Mouse (Mus musculus) forebrain, embryonic 14.5 days (tissue): ENCODE measurements around the gene Id2. TPM values are rescaled to one million over a fixed set of nuclear protein-coding genes. Genes with fewer than 3 reads are reported as not detected.

Experiments
- ATAC-seq: fragments of 200-750 bp; cut with Nextera tagmentation; 2 replicates; pipeline ENCODE4 v1.8.0; 2017; ENCODE audit warnings: mild to moderate bottlenecking, moderate library complexity
- DNase-seq: peaks from one replicate; pipeline ENCODE4 v3.0.0-alpha.2; 2015; ENCODE audit warnings: low spot score
- H3K27ac ChIP-seq: fragments of 300-500 bp; sonication (generic); 2 replicates; pipeline ENCODE4 v1.5.1; 2014; ENCODE audit warnings: low read depth, mild to moderate bottlenecking, control low read depth, low read length, moderate library complexity
- H3K27me3 ChIP-seq: fragments of 300-500 bp; sonication (generic); replicated peaks from 2 replicates; pipeline ENCODE4 v1.6.1; 2014; ENCODE audit warnings: low read length, control low read depth, mixed read lengths; ENCODE audit not compliant: control insufficient read depth, insufficient read depth
- H3K36me3 ChIP-seq: fragments of 300-500 bp; sonication (generic); 2 replicates; pipeline ENCODE4 v1.6.1; 2014; ENCODE audit warnings: low read length, control low read depth; ENCODE audit not compliant: control insufficient read depth, insufficient read depth
- H3K4me1 ChIP-seq: fragments of 300-500 bp; sonication (generic); 2 replicates; pipeline ENCODE4 v1.6.1; 2014; ENCODE audit warnings: antibody characterized with exemption, low read length, control low read depth; ENCODE audit not compliant: control insufficient read depth, insufficient read depth
- H3K4me2 ChIP-seq: fragments of 300-500 bp; sonication (generic); 2 replicates; pipeline ENCODE4 v1.6.1; 2014; ENCODE audit warnings: mild to moderate bottlenecking, control low read depth, low read length
- H3K4me3 ChIP-seq: fragments of 300-500 bp; sonication (generic); 2 replicates; pipeline ENCODE4 v1.5.1; 2014; ENCODE audit warnings: low read depth, low read length, control low read depth
- H3K9ac ChIP-seq: fragments of 300-500 bp; sonication (generic); 2 replicates; pipeline ENCODE4 v1.6.1; 2014; ENCODE audit warnings: mild to moderate bottlenecking, low read length, control low read depth, moderate library complexity
- H3K9me3 ChIP-seq: fragments of 300-500 bp; sonication (generic); replicated peaks from 2 replicates; pipeline ENCODE4 v1.6.1; 2016; ENCODE audit warnings: low read length, control low read depth, mixed read lengths; ENCODE audit not compliant: control insufficient read depth
- WGBS: fragments of 180-500 bp; shearing (Covaris S2); extraction: QIAGEN DNeasy Blood & Tissue Kit; methylation state at CpG from one replicate; pipeline ENCODE4 v1.1.7; 2014; 5-methylcytosine and 5-hydroxymethylcytosine counted together
- polyA plus RNA-seq: library from polyadenylated mRNA; unstranded; fragments of >200 nt; fragmentation: Nextera tagmentation; extraction: Ambion mirVana; gene quantifications from 2 replicates; pipeline ENCODE4 v1.2.1, GENCODE M21; 2014

The Id2 gene
- 538 and 542 TPM in 2 replicates for polyA plus RNA-seq

DNA sequence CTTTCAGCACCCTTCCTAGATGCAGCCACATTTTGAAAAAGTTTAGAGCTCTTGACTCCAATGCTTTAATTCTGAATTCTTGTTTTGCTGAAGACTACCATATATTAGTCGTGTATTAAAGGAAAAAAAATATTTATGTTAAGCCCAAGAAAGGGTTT, at the start of gene Id2:
Gene Id2, minus strand, starts transcription at position 89 of the 158 bp plus-strand sequence.
- peak within 1 kb of the TSS; percentile 97 for H3K4me2 ChIP-seq
- H3K4me3 ChIP-seq, result peak within 1 kb of the TSS; percentile 67
- no peaks in the 10 kb centered on the region for H3K9me3 ChIP-seq
- H3K27ac ChIP-seq, result peak within 1 kb of the TSS; percentile 89
- DNase-seq (no peak), ATAC-seq (no peak)
- no peaks in the 10 kb centered on the region for H3K27me3 ChIP-seq
- no peaks in the 10 kb centered on the region for H3K36me3 ChIP-seq
- H3K4me1 ChIP-seq, result peaks cover 32% of the 10 kb centered on the region
- WGBS, result 4% methylated on average over 1 of the region's 1 CpGs
- peak within 1 kb of the TSS; percentile 80 for H3K9ac ChIP-seq

DNA sequence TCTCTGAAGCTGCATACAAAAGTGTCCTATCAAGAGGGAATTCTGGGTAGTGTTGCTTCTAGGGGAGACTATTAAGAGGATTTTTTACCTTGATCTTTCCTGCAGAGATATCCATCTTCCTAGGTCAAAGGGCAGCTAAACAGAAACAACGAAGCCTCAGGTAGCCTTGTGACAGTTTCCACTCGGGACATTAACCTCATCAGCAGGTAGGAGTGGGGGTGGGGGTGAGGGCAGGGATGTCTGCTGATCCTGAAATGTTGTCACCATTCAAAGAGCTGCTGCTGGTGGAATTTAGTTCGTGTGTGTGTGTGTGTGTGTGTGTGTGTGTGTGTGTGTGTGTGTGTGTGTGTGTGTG, 48.4 kb upstream of the Id2 start:
- H3K27ac ChIP-seq, result no peak overlapping the region
- no peak overlapping the region for H3K9ac ChIP-seq
- H3K4me2 ChIP-seq, result no peak overlapping the region
- no peak for DNase-seq
- H3K4me1 ChIP-seq, result no peaks in the 10 kb centered on the region
- no peaks in the 10 kb centered on the region for H3K9me3 ChIP-seq
- H3K27me3 ChIP-seq, result no peaks in the 10 kb centered on the region
- H3K36me3 ChIP-seq, result no peaks in the 10 kb centered on the region
- no peak overlapping the region for H3K4me3 ChIP-seq
- WGBS, result 68% methylated on average over 3 of the region's 3 CpGs
- ATAC-seq, result no peak

DNA sequence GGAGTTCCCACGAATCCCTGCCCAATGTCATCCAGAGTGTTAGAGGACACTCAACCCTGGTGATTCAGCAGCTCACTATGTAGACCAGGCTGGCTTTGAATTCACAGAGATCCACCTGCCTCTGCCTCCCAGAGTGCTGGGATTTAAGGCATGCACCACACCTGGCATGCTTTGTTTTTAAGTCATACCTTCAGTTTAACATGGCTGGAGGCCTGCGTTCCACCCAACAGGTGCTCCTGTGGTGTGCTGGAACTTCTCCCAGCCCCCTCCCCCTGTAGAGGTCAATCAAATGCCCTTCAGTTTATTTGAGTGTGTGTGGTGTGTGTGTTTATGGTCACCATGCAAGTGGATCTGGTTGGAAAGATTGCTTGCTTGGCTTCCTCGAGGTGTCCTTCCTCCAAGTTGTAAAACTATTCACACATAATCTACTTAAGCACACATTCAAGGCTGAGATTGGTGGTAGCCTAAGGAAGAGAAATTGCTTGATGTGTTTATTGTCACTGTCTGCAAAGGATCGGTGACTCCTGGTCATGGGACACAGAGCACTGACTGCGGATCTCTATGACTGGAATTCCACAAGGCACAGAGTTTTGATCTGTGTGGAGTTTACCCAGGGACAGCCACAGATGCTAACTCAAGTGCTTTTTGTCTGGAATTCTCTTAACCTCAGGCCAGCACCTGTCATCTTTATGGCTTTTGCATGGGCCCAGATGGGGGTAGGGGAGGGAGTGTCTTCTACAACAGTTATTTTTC, 47.8 kb upstream of the Id2 start:
- no peak overlapping the region for H3K4me2 ChIP-seq
- H3K27me3 ChIP-seq, result no peaks in the 10 kb centered on the region
- H3K9me3 ChIP-seq, result no peaks in the 10 kb centered on the region
- no peak overlapping the region for H3K27ac ChIP-seq
- H3K4me1 ChIP-seq, result no peaks in the 10 kb centered on the region
- ATAC-seq (no peak), DNase-seq (no peak)
- no peak overlapping the region for H3K9ac ChIP-seq
- H3K36me3 ChIP-seq, result no peaks in the 10 kb centered on the region
- 91% methylated on average over 5 of the region's 5 CpGs for WGBS
- H3K4me3 ChIP-seq, result no peak overlapping the region

DNA sequence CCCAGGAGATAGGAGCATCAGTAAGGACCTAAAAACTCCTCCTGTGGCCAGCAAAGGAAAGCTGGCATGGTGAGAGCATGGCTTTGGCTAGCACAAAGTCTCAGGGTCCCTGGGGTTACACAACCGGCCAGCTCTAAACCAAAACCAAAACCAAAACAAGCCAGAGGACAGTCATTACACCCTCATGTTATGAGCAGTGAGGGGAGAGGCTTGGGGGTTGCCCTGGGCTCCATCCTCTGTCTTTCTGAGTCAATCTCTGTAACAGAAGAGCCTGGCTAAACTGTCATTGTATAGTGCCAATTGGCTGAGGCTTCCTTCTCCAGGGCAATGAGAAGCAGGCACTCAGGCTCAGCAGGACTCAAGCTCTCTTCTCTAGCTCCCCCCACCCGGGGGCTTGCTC, 46.6 kb upstream of the Id2 start:
- Histone ChIP-seq H3K36me3 (no peaks in the 10 kb centered on the region), H3K4me2 (no peak overlapping the region), H3K4me1 (no peaks in the 10 kb centered on the region), H3K9ac (no peak overlapping the region), H3K4me3 (no peak overlapping the region), H3K27me3 (no peaks in the 10 kb centered on the region), H3K27ac (no peak overlapping the region), H3K9me3 (no peaks in the 10 kb centered on the region)
- WGBS, result 71% methylated on average over 2 of the region's 2 CpGs
- ATAC-seq (no peak), DNase-seq (no peak)

DNA sequence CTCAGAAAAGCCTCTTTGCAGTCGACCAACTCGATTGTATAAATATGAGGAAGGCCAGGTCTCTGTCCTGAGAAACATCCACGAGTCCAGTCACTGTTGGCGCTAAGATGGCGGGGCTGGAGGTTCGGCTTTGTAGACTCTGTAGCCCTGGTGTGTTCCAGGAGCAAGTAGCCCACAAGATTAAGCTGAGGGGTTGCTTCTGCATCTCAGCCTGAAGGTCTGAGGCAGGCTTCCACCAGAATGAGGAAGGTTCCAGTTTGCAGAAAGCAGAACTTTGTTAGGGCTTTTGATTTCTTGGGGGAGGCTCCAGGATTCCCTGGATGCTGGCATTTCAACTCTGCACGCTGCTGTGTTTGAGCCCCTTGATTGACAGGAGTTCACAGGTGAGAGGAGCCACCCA, 45.3 kb upstream of the Id2 start:
- ATAC-seq, result no peak
- Histone ChIP-seq H3K27ac (no peak overlapping the region), H3K9me3 (no peaks in the 10 kb centered on the region), H3K4me3 (no peak overlapping the region), H3K27me3 (no peaks in the 10 kb centered on the region), H3K4me1 (no peaks in the 10 kb centered on the region), H3K9ac (no peak overlapping the region), H3K36me3 (no peaks in the 10 kb centered on the region), H3K4me2 (no peak overlapping the region)
- no peak for DNase-seq
- 72% methylated on average over 7 of the region's 7 CpGs for WGBS

DNA sequence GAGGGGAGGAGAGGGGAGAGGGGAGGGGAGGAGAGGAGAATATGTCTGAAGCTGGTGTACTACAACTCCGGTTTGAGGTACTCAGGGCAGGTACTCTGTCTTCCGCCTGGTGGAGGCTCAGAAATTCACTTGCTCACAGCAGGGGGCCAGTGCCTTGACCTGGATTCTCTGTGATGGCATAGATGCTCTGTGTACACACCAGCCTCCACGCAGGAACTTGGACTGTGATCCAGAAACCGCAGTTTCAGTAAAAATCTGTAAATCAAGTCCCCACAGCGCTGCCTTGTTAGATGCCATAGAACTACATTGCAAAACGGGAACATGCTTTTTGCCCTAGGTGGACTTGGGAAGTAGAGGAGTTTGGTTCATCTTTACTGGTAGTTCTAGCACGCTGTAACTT, 44.4 kb upstream of the Id2 start:
- H3K36me3 ChIP-seq, result no peaks in the 10 kb centered on the region
- DNase-seq (no peak), ATAC-seq (no peak)
- 69% methylated on average over 7 of the region's 7 CpGs for WGBS
- no peaks in the 10 kb centered on the region for H3K4me1 ChIP-seq
- H3K4me3 ChIP-seq, result no peak overlapping the region
- no peak overlapping the region for H3K4me2 ChIP-seq
- H3K27me3 ChIP-seq, result no peaks in the 10 kb centered on the region
- H3K27ac ChIP-seq, result no peak overlapping the region
- no peak overlapping the region for H3K9ac ChIP-seq
- no peaks in the 10 kb centered on the region for H3K9me3 ChIP-seq

DNA sequence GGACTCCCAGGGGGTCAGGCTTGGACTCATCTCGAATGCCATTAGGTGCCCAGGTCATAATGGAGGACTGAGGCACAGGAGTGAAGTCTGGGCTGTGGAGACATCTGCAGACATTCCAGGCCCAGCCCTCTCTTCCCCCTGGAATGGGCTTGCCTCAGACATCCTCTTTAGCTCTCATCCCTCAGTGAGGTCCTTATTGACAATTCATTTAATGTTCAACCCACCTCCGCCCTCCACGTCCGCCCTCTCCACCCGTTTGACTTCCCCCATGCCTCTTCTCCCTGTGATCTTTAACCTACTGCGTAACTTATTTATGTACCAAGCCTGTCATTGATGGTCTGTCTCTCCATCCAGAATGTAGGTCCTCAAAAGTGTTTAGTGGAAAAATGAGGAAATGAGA, 43.2 kb upstream of the Id2 start:
- Histone ChIP-seq H3K4me3 (no peak overlapping the region), H3K9me3 (no peaks in the 10 kb centered on the region), H3K27me3 (no peaks in the 10 kb centered on the region), H3K4me1 (no peaks in the 10 kb centered on the region), H3K4me2 (no peak overlapping the region), H3K9ac (no peak overlapping the region), H3K27ac (no peak overlapping the region), H3K36me3 (no peaks in the 10 kb centered on the region)
- DNase-seq (no peak), ATAC-seq (no peak)
- WGBS, result 81% methylated on average over 6 of the region's 6 CpGs

DNA sequence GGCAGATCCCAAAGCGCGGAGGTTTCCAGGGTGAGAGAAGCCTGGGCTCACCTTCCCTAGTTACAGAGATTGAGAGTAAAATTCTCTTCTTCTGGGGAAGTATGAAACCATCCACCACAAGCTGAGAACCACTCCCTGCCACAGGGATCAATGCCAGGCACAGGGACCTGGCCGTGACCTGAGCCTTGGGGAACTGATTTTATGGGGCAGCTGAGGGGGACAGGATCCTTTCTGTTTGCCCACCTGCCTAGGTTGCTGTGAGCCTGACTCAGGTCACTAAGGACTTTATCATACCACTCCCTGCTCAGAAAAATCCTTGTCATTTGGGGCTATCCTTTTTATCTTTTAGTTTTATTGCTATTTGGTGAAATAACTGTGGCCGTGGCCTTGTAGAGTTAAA, 41.7 kb upstream of the Id2 start:
- Histone ChIP-seq H3K4me2 (no peak overlapping the region), H3K36me3 (no peaks in the 10 kb centered on the region)

DNA sequence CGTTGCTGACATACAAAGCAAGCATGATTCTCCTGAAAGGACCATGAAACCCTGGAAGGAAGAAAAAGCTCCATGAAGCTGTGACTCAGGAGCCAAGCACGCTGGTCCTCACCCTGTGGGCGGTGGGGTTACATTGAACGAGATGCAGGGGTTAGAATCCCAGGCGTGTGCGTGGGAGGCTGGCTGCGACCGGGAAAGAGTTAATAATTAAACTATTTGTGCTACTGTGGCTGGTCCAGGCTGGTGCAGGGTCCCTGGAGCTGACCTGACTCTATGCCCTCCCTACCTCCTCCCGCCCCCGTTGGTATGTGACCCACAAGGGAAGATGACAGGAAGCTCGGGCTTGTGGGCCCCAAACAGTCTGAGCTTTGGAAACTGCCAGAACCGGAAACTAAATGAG, 35.1 kb upstream of the Id2 start:
- no peak overlapping the region for H3K9ac ChIP-seq
- no peaks in the 10 kb centered on the region for H3K9me3 ChIP-seq
- H3K4me3 ChIP-seq, result no peak overlapping the region
- DNase-seq, result no peak
- no peak overlapping the region for H3K4me2 ChIP-seq
- H3K36me3 ChIP-seq, result no peaks in the 10 kb centered on the region
- H3K27ac ChIP-seq, result no peak overlapping the region
- WGBS, result 92% methylated on average over 12 of the region's 12 CpGs
- no peak for ATAC-seq
- no peaks in the 10 kb centered on the region for H3K27me3 ChIP-seq
- H3K4me1 ChIP-seq, result no peaks in the 10 kb centered on the region

More for the DNA sequence above, 41.7 kb upstream of the Id2 start:
- DNase-seq (no peak), ATAC-seq (no peak)
- H3K9ac ChIP-seq, result no peak overlapping the region
- no peak overlapping the region for H3K4me3 ChIP-seq
- 94% methylated on average over 4 of the region's 4 CpGs for WGBS
- no peaks in the 10 kb centered on the region for H3K9me3 ChIP-seq
- no peaks in the 10 kb centered on the region for H3K4me1 ChIP-seq
- H3K27ac ChIP-seq, result no peak overlapping the region
- no peaks in the 10 kb centered on the region for H3K27me3 ChIP-seq
